Mouse (Mus musculus) liver, embryonic 13.5 days (tissue): ENCODE data around the gene Pnrc2. TPM values are rescaled to one million over a fixed set of nuclear protein-coding genes. Genes with fewer than 3 reads are reported as not detected.
A peak's percentile ranks its signal among the peaks of the same experiment; 100 is the strongest.

Experiments
- ATAC-seq: fragments of 200-750 bp; cut with Nextera tagmentation; 2 replicates; pipeline ENCODE4 v1.8.0; 2017; ENCODE audit warnings: low read depth, mild to moderate bottlenecking, moderate number of reproducible peaks, moderate library complexity
- DNase-seq: peaks from one replicate; pipeline ENCODE4 v3.0.0; 2022
- H3K27ac ChIP-seq: fragments of 300-500 bp; sonication (generic); 2 replicates; pipeline ENCODE4 v1.5.1; 2015; ENCODE audit warnings: moderate library complexity, mild to moderate bottlenecking, inconsistent platforms
- H3K27me3 ChIP-seq: fragments of 300-500 bp; sonication (generic); 2 replicates; pipeline ENCODE4 v1.6.1; 2015; ENCODE audit warnings: mild to moderate bottlenecking, inconsistent platforms
- H3K36me3 ChIP-seq: fragments of 300-500 bp; sonication (generic); 2 replicates; pipeline ENCODE4 v1.6.1; 2015; ENCODE audit warnings: mild to moderate bottlenecking, inconsistent platforms
- H3K4me1 ChIP-seq: fragments of 300-500 bp; sonication (generic); replicated peaks from 2 replicates; pipeline ENCODE4 v1.6.1; 2015; ENCODE audit warnings: inconsistent platforms
- H3K4me2 ChIP-seq: fragments of 300-500 bp; sonication (generic); 2 replicates; pipeline ENCODE4 v1.6.1; 2015; ENCODE audit warnings: inconsistent platforms, mild to moderate bottlenecking, moderate library complexity
- H3K4me3 ChIP-seq: fragments of 300-500 bp; sonication (generic); replicated peaks from 2 replicates; pipeline ENCODE4 v1.5.1; 2015; ENCODE audit warnings: mild to moderate bottlenecking, inconsistent platforms
- H3K9ac ChIP-seq: fragments of 300-500 bp; sonication (generic); 2 replicates; pipeline ENCODE4 v1.6.1; 2015; ENCODE audit warnings: mild to moderate bottlenecking, inconsistent platforms
- H3K9me3 ChIP-seq: fragments of 300-500 bp; sonication (generic); replicated peaks from 2 replicates; pipeline ENCODE4 v1.6.1; 2016; ENCODE audit warnings: inconsistent platforms
- WGBS: fragments of 180-500 bp; shearing (Covaris S2); methylation state at CpG from one replicate; pipeline ENCODE4 v1.1.7; 2015; ENCODE audit not compliant: insufficient replicate concordance; 5-methylcytosine and 5-hydroxymethylcytosine counted together
- polyA plus RNA-seq: library from polyadenylated mRNA; unstranded; fragments of >200 nt; fragmentation: Nextera tagmentation; extraction: Ambion mirVana; gene quantifications from 2 replicates; pipeline ENCODE4 v1.2.1, GENCODE M21; 2015

Gene Pnrc2
- polyA plus RNA-seq: 88.0 and 109 TPM in 2 replicates

GRCm38 (mm10) chr4:135873526-135874202 lies at the start of gene Pnrc2:
Gene Pnrc2 (minus strand): TSS chr4:135873850.
- H3K27me3 ChIP-seq: no peaks in the 10 kb centered on the region
- ATAC-seq (peak; percentile 94), DNase-seq (peak; percentile 86)
- H3K9me3 ChIP-seq: no peaks in the 10 kb centered on the region
- H3K27ac ChIP-seq: peak within 1 kb of the TSS; percentile 93
- peaks cover 34% of the 10 kb centered on the region for H3K36me3 ChIP-seq
- peaks cover 63% of the 10 kb centered on the region for H3K4me1 ChIP-seq
- peak within 1 kb of the TSS; percentile 89 for H3K4me2 ChIP-seq
- peak within 1 kb of the TSS; percentile 76 for H3K4me3 ChIP-seq
- under 1% methylated on average over 58 of the region's 60 CpGs for WGBS
- H3K9ac ChIP-seq: peak within 1 kb of the TSS; percentile 89

GRCm38 (mm10) chr4:135922190-135922589 lies 48.5 kb upstream of the Pnrc2 start:
- Histone ChIP-seq H3K4me3 (peak overlapping the region; percentile 85; the same call in 1 of the 2 replicates), H3K36me3 (peaks cover 25% of the 10 kb centered on the region), H3K27ac (no peak overlapping the region), H3K4me2 (peak overlapping the region; percentile 79), H3K27me3 (no peaks in the 10 kb centered on the region), H3K4me1 (peaks cover 38% of the 10 kb centered on the region), H3K9ac (peak overlapping the region; percentile 82; the same call in 1 of the 2 replicates), H3K9me3 (no peaks in the 10 kb centered on the region)
- WGBS: 68% methylated on average over 1 of the region's 1 CpGs
- no peak for ATAC-seq
- DNase-seq: no peak

DNA sequence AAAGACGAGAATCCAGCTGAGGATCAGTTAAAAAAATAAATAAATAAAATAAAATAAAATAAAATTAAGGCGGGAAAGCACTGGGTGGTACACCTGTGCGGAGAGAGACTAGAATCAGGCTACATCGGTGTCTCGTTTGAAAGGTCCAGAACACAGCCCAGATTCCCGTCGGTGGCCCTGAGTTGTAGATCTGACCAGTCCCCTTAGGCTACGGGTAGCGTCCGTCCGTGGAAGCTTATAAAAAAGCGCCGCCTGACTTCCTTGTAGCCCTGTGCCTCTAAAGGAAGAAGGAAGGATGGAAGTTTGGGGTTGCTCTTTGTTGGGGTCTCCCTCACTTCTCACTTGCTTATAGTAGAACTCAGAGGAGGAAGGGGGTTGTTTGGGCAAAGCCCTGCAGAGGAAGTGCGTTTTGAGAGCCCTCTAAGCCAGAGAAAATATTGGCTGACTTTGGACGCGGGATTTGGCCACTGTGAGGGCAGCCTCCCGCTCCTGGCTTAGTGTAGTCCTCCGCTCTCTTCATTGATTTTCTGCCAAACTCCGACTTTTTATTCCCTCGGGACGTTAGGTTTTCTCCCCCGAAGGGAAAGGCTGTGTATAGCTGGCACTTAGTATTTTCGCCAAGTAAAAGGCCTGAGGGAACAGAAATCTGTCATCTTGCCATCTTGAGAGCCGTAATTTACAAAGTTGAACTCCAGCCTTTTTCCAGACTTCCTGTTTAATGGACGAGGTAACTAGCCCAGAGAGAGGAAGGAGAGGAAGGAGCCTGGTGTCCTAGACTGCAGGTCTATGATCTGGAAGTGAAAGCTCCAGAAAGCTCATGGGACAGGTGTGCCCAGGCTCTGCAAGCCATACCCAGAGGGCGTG lies 47.8 kb upstream of the Pnrc2 start:
- H3K4me1 ChIP-seq: peaks cover 31% of the 10 kb centered on the region
- no peaks in the 10 kb centered on the region for H3K27me3 ChIP-seq
- peak overlapping the region; percentile 79 for H3K4me2 ChIP-seq
- no peak for ATAC-seq
- WGBS: 10% methylated on average over 26 of the region's 26 CpGs
- H3K27ac ChIP-seq: peak overlapping the region; percentile 69; the same call in 1 of the 2 replicates
- H3K9ac ChIP-seq: peak overlapping the region; percentile 82
- H3K36me3 ChIP-seq: peaks cover 28% of the 10 kb centered on the region
- DNase-seq: no peak
- H3K4me3 ChIP-seq: peak overlapping the region; percentile 85
- no peaks in the 10 kb centered on the region for H3K9me3 ChIP-seq

- peak within 1 kb of the TSS; percentile 85 for H3K4me3 ChIP-seq
- peak within 1 kb of the TSS; percentile 69 for H3K27ac ChIP-seq
- peak within 1 kb of the TSS; percentile 82 for H3K9ac ChIP-seq
- H3K27me3 ChIP-seq: no peaks in the 10 kb centered on the region
- peak; percentile 94 for DNase-seq
- peaks cover 24% of the 10 kb centered on the region for H3K36me3 ChIP-seq
- peaks cover 22% of the 10 kb centered on the region for H3K4me1 ChIP-seq
- peak within 1 kb of the TSS; percentile 79 for H3K4me2 ChIP-seq
- ATAC-seq: peak; percentile 92
- no peaks in the 10 kb centered on the region for H3K9me3 ChIP-seq
- WGBS: 1% methylated on average over 60 of the region's 60 CpGs
Measured at GRCm38 (mm10) chr4:135920304-135921241, 46.9 kb upstream of the Pnrc2 start, which contains the start of gene Fuca1. Gene Fuca1 (plus strand): TSS chr4:135920735.

DNA sequence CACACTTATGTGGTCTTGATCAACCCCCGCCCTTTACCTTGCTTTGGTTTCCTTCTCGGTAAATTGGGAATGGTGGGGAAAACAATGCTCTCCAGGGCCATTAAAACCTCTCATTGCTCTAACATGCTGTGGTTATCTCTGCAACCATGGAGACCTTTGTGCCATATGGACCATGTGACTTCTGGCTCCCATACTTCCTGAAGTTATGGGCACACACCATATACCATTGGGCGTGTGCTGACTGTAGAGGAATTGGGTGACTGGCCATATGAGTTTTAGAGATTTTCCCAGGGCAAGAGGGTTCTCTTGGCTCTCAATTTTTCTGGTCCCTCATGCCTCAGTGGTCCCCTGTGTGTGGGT lies 45.6 kb upstream of the Pnrc2 start:
- no peaks in the 10 kb centered on the region for H3K9me3 ChIP-seq
- H3K27ac ChIP-seq: no peak overlapping the region
- 77% methylated on average over 3 of the region's 3 CpGs for WGBS
- DNase-seq (no peak), ATAC-seq (no peak)
- H3K9ac ChIP-seq: no peak overlapping the region
- no peak overlapping the region for H3K4me3 ChIP-seq
- no peak overlapping the region for H3K4me2 ChIP-seq
- H3K27me3 ChIP-seq: no peaks in the 10 kb centered on the region
- H3K36me3 ChIP-seq: peaks cover 21% of the 10 kb centered on the region
- peaks cover 19% of the 10 kb centered on the region for H3K4me1 ChIP-seq

DNA sequence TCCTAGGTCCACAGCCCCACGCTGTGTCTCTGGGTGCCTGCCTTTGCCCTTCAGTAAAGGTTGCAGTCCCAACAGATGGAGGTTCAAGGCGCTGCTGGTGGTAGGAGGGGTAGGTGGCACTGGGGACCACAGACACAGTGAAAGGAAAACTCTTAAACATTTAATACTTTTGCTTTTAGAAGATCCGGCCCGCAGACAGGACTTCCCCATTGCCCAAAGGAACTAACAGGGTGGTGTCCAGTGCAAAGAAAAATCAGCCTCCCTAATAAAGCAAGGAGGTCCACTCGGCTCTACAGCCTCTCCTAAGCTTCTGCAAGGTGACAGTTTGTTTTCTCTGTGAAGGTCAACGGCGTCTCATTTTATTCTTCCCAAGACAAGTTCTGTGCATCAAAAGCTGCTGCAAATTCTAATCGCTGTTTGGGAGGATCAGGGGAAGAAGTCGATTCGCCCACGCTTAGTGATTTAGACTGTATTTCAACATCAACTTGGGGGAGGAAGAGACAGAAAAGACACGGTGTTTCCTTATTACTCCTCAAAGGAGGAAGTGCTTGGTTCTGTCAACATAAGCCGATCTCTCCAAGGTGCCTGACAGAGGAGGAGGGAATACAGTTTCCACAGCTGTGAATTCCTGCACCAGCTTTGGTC lies 45.1 kb upstream of the Pnrc2 start:
- H3K4me3 ChIP-seq: no peak overlapping the region
- H3K9ac ChIP-seq: no peak overlapping the region
- no peak for DNase-seq
- no peak for ATAC-seq
- peak overlapping the region; percentile 5; the same call in 1 of the 2 replicates for H3K4me2 ChIP-seq
- WGBS: 47% methylated on average over 13 of the region's 13 CpGs
- no peaks in the 10 kb centered on the region for H3K9me3 ChIP-seq
- no peak overlapping the region for H3K27ac ChIP-seq
- H3K36me3 ChIP-seq: peaks cover 17% of the 10 kb centered on the region
- no peaks in the 10 kb centered on the region for H3K27me3 ChIP-seq
- peaks cover 21% of the 10 kb centered on the region for H3K4me1 ChIP-seq

GRCm38 (mm10) chr4:135913433-135913832 lies 39.8 kb upstream of the Pnrc2 start:
- no peaks in the 10 kb centered on the region for H3K9me3 ChIP-seq
- 17% methylated on average over 4 of the region's 4 CpGs for whole genome bisulfite sequencing
- no peaks in the 10 kb centered on the region for H3K27me3 ChIP-seq
- no peak for DNase-seq
- H3K27ac ChIP-seq: peak overlapping the region; percentile 61
- H3K4me2 ChIP-seq: 0 out of 2 replicates have a peak overlapping the region, but pooled peaks have one; percentile 1
- H3K4me3 ChIP-seq: no peak overlapping the region
- H3K9ac ChIP-seq: peak overlapping the region; percentile 33; the same call in 1 of the 2 replicates
- no peak for ATAC-seq
- H3K36me3 ChIP-seq: peaks cover 3% of the 10 kb centered on the region; the same call in 1 of the 2 replicates
- peaks cover 40% of the 10 kb centered on the region for H3K4me1 ChIP-seq

GRCm38 (mm10) chr4:135912835-135913234 lies 39.2 kb upstream of the Pnrc2 start:
- 0 out of 2 replicates have a peak overlapping the region, but pooled peaks have one; percentile 6 for H3K4me3 ChIP-seq
- ATAC-seq (peak; percentile 42; the same call in 1 of the 2 replicates), DNase-seq (no peak)
- H3K9ac ChIP-seq: peak overlapping the region; percentile 33; the same call in 1 of the 2 replicates
- H3K27ac ChIP-seq: peak overlapping the region; percentile 61
- WGBS: 20% methylated on average over 3 of the region's 3 CpGs
- no peaks in the 10 kb centered on the region for H3K27me3 ChIP-seq
- H3K36me3 ChIP-seq: peaks cover 3% of the 10 kb centered on the region; the same call in 1 of the 2 replicates
- H3K4me2 ChIP-seq: peak overlapping the region; percentile 28; the same call in 1 of the 2 replicates
- H3K9me3 ChIP-seq: no peaks in the 10 kb centered on the region
- H3K4me1 ChIP-seq: peaks cover 38% of the 10 kb centered on the region

DNA sequence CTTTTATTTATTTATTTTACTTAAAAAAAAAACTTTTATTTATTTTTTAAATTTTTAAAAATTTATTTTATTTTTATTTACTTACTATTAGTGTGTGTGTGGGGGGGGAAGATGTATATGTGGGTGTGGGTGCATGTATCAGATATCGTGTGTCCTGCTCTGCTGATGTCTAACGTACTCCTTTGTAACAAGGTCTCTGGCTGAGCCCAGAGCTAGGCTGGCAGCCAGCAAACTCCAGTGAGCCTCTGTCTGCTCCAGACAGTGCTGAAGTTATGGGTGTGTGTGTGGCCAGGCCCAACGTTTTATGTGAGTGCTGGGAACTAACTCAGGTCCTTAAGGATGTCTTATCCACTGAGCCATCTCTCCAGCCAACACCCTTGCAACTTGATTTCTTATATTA lies 38.5 kb upstream of the Pnrc2 start:
- H3K4me1 ChIP-seq: peaks cover 38% of the 10 kb centered on the region
- ATAC-seq: peak; percentile 35; the same call in 1 of the 2 replicates
- 0 out of 2 replicates have a peak overlapping the region, but pooled peaks have one; percentile 6 for H3K4me3 ChIP-seq
- H3K4me2 ChIP-seq: no peak overlapping the region; the same call in 1 of the 2 replicates
- DNase-seq: no peak
- H3K9me3 ChIP-seq: no peaks in the 10 kb centered on the region
- H3K36me3 ChIP-seq: peaks cover 3% of the 10 kb centered on the region; the same call in 1 of the 2 replicates
- 28% methylated on average over 3 of the region's 3 CpGs for WGBS
- H3K27ac ChIP-seq: peak overlapping the region; percentile 61
- no peaks in the 10 kb centered on the region for H3K27me3 ChIP-seq
- peak overlapping the region; percentile 33; the same call in 1 of the 2 replicates for H3K9ac ChIP-seq

GRCm38 (mm10) chr4:135911531-135911930 lies 37.9 kb upstream of the Pnrc2 start:
- WGBS: 26% methylated on average over 7 of the region's 7 CpGs

More at GRCm38 (mm10) chr4:135911531-135911930, 37.9 kb upstream of the Pnrc2 start:
- Histone ChIP-seq H3K27me3 (no peaks in the 10 kb centered on the region), H3K4me2 (no peak overlapping the region), H3K4me3 (no peak overlapping the region), H3K36me3 (no peaks in the 10 kb centered on the region; the same call in 1 of the 2 replicates), H3K9me3 (no peaks in the 10 kb centered on the region), H3K27ac (peak overlapping the region; percentile 53; the same call in 1 of the 2 replicates), H3K4me1 (peaks cover 43% of the 10 kb centered on the region), H3K9ac (peak overlapping the region; percentile 33)
- ATAC-seq (peak; percentile 46; the same call in 1 of the 2 replicates), DNase-seq (no peak)
